Mouse (Mus musculus) hindbrain, embryonic 10.5 days (tissue): ENCODE measurements at regions not wholly inside any gene's neighbourhood (a gene's known extent, or its start where the extent isn't known, plus 50 kb on each side); places are given as distances from the start of the nearest gene placed in this dataset.

Experiments used
- DNase-seq: peaks from one replicate; pipeline ENCODE4 v3.0.0-alpha.2; 2017; ENCODE audit warnings: low spot score
- H3K27ac ChIP-seq: fragments of 300-500 bp; sonication (generic); 2 replicates; pipeline ENCODE4 v1.5.1; 2016; ENCODE audit warnings: mild to moderate bottlenecking, moderate library complexity
- H3K27me3 ChIP-seq: fragments of 300-500 bp; sonication (generic); 2 replicates; pipeline ENCODE4 v1.6.1; 2016; ENCODE audit warnings: mild to moderate bottlenecking; ENCODE audit not compliant: poor library complexity, insufficient read depth, severe bottlenecking
- H3K36me3 ChIP-seq: fragments of 300-500 bp; sonication (generic); 2 replicates; pipeline ENCODE4 v1.6.1; 2016; ENCODE audit warnings: mild to moderate bottlenecking, moderate library complexity
- H3K4me1 ChIP-seq: fragments of 300-500 bp; sonication (generic); replicated peaks from 2 replicates; pipeline ENCODE4 v1.6.1; 2016; ENCODE audit warnings: mild to moderate bottlenecking
- H3K4me3 ChIP-seq: fragments of 300-500 bp; sonication (generic); 2 replicates; pipeline ENCODE4 v1.5.1; 2016; ENCODE audit warnings: mild to moderate bottlenecking, moderate library complexity
- H3K9me3 ChIP-seq: fragments of 300-500 bp; sonication (generic); 2 replicates; pipeline ENCODE4 v1.6.1; 2016; ENCODE audit warnings: mild to moderate bottlenecking, moderate library complexity
- WGBS: fragments of 180-500 bp; shearing (Covaris S2); methylation state at CpG from one replicate; pipeline ENCODE4 v1.1.7; 2016; 5-methylcytosine and 5-hydroxymethylcytosine counted together

DNA sequence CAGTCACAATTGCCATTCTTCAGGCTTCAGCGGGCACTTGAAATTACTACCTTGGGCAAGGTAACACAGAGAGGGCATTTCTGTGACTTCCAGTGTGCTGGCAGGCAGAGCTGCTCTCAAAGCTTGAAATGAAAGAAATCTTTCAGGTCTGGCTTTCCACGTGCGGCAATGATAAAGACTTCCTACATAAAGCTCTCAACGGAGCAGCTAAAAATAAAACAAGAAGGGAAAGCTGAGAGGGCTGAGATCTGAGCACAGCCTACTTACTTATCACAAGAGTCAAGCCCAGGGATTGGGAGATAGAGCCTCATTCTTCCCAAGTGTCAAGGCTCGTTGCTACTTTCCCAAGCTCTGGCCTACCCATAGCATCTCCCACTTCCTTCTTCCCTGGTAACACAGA, 274.6 kb upstream of the Rack1 start:
- no peak overlapping the region for H3K4me3 ChIP-seq
- no peaks in the 10 kb centered on the region for H3K27me3 ChIP-seq
- 87% methylated on average over 5 of the region's 5 CpGs for WGBS
- no peaks in the 10 kb centered on the region for H3K9me3 ChIP-seq
- H3K4me1 ChIP-seq: no peaks in the 10 kb centered on the region
- no peaks in the 10 kb centered on the region for H3K36me3 ChIP-seq
- DNase-seq: no peak
- H3K27ac ChIP-seq: no peak overlapping the region

DNA sequence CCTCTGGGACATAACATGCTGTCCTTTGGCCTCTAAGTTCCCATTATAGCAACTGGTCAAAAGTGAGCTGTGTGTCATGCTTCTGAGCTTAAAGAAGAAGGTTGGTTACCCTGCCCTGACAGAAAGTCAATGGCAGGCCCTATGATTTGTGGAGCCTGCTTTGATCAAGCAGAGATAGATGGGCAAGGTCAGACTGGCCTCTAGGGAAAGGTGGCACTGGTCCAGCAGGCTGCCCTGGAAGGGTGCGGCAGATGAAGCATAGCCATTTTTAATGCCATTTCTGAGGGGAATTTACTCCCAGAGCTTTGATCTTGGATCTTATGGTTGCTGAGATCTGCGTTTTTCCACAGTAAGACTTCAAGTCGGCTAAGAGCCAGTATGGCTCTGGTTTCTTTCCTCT, 293.2 kb upstream of the Rack1 start:
- no peak for DNase-seq
- 90% methylated on average over 3 of the region's 3 CpGs for WGBS
- Histone ChIP-seq H3K4me3 (no peak overlapping the region), H3K9me3 (no peaks in the 10 kb centered on the region), H3K4me1 (peaks cover 13% of the 10 kb centered on the region), H3K36me3 (no peaks in the 10 kb centered on the region), H3K27ac (no peak overlapping the region), H3K27me3 (no peaks in the 10 kb centered on the region)

DNA sequence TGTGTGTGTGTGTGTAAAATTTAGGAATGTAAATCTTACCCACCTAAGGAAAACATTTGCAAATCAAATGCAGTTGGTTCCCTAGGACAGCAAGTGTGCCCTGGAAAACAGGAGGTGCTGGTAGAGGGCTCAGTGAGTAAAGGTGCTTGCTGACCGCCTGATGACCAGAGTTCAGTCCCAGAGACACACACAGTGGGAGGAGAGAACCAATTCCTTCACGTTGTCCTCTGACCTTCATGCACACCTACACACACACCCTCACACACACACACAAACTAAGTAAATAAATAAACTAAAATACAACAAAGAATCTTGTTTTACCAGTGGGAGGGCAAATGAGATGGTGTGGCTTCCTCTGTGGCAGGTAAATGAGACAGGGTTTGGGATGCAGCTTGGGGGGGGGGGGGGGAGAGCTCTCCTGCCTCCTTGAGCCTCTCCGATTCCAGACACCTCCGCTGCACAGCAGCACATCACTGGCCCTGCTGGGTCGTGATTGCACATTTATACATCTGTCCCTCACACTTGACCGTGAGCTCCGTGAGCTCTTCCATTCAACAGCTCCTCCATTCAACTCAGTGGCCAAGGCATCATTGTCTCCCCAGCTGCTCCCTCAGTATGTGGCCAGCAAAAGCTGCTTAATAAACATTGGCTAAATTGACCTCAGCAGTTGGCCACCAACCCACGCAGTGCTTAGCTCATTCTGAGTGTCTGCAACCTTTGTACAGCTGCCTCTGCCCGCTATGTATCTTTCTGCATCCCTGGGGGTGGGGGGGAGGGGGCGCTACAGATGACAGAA, 297.9 kb upstream of the Rack1 start:
- no peak overlapping the region for H3K27ac ChIP-seq
- H3K4me1 ChIP-seq: peaks cover 16% of the 10 kb centered on the region
- 14% methylated on average over 10 of the region's 10 CpGs for WGBS
- H3K4me3 ChIP-seq: no peak overlapping the region
- H3K27me3 ChIP-seq: no peaks in the 10 kb centered on the region
- H3K9me3 ChIP-seq: no peaks in the 10 kb centered on the region
- peak; percentile 58 for DNase-seq
- H3K36me3 ChIP-seq: no peaks in the 10 kb centered on the region

DNA sequence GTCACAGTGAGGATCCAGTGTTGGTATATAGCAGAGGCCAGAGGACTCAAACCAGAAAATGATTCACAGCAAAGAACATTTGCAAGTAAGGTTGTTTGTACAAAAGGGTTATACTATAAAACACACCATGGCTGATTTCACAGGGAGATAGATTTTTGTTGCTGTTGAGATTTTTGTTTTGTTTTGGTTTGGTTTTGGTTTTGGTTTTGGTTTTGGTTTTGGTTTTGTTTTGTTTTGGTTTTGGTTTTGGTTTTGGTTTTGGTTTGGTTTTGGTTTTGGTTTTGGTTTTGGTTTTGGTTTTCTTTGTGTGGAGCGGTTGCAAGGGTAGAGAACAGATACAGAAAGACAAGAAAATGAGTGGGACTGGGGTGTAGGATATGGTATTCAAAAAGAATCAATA, 301.1 kb upstream of the Rack1 start:
- peaks cover 16% of the 10 kb centered on the region for H3K4me1 ChIP-seq
- no peaks in the 10 kb centered on the region for H3K36me3 ChIP-seq

DNA sequence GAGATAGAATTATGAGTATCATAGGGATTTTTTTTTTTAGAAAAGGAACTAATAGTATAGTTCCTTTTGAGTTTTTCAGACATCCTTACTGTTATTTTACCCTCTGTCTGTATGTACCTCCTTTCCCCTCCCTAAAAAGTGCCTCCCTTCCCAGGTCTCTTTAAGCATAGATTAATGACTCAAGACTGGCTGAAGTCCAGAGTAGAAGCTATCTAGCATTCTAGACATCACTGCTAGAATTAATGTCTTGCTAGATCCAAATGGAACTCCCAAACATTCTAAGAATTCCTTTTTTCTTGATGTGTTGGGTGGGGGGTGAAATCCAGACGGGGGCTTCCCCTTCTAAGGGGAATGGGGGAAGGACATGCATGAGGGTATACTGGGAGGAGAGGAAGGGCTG, 311.8 kb upstream of the Rack1 start:
- no peak overlapping the region for H3K27ac ChIP-seq
- 71% methylated on average over 1 of the region's 1 CpGs for WGBS
- H3K4me3 ChIP-seq: no peak overlapping the region
- H3K9me3 ChIP-seq: no peaks in the 10 kb centered on the region
- no peak for DNase-seq
- no peaks in the 10 kb centered on the region for H3K4me1 ChIP-seq
- H3K27me3 ChIP-seq: no peaks in the 10 kb centered on the region
- no peaks in the 10 kb centered on the region for H3K36me3 ChIP-seq

More for the DNA sequence above, 301.1 kb upstream of the Rack1 start:
- WGBS: 90% methylated on average over 1 of the region's 1 CpGs
- Histone ChIP-seq H3K4me3 (no peak overlapping the region), H3K27me3 (no peaks in the 10 kb centered on the region), H3K9me3 (no peaks in the 10 kb centered on the region), H3K27ac (no peak overlapping the region)
- DNase-seq: no peak

DNA sequence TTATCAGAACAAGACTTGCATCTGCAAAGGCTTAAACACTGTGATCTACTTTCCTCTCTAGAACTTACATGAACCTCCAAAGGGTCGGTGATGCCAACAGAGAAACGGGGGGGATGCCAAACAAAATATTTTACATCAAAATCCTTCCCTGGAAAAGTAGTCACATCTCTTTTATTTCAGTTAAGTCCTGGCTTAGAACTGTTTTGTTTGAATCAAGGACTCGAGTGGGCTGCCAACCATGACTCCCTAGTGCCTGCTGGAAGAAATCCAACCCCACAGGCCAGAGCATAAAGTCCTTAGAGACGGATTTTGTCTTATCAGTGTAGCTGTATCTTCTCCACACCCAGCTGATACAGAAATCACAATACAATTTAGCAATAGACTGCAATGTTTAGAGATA, 336.1 kb upstream of the Rack1 start:
- H3K27ac ChIP-seq: no peak overlapping the region
- 84% methylated on average over 4 of the region's 4 CpGs for WGBS
- no peak overlapping the region for H3K4me3 ChIP-seq
- no peaks in the 10 kb centered on the region for H3K4me1 ChIP-seq
- DNase-seq: no peak
- H3K27me3 ChIP-seq: no peaks in the 10 kb centered on the region
- H3K9me3 ChIP-seq: no peaks in the 10 kb centered on the region
- H3K36me3 ChIP-seq: no peaks in the 10 kb centered on the region

DNA sequence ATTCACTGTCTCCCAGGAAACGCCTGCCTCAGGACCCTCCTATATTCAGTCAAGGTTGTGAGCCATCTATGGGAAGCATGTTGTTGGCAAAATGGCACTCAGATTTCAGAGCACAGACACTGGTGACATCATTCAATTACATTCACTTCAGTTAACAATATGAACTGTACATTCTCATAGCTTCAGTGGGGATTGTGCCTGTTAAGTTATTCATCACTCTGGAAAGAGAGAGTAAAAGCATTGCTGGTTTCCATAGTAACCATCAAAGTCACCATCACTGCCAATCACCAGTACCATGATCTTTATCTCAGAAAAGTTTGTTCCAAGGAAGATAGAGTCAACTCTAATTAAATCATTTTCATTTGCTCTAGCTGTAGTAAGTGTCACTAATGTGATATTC, 350.2 kb upstream of the Rack1 start:
- no peaks in the 10 kb centered on the region for H3K27me3 ChIP-seq
- DNase-seq: no peak
- WGBS: 89% methylated on average over 1 of the region's 1 CpGs
- H3K27ac ChIP-seq: no peak overlapping the region
- no peaks in the 10 kb centered on the region for H3K4me1 ChIP-seq
- H3K36me3 ChIP-seq: no peaks in the 10 kb centered on the region
- no peaks in the 10 kb centered on the region for H3K9me3 ChIP-seq
- no peak overlapping the region for H3K4me3 ChIP-seq

DNA sequence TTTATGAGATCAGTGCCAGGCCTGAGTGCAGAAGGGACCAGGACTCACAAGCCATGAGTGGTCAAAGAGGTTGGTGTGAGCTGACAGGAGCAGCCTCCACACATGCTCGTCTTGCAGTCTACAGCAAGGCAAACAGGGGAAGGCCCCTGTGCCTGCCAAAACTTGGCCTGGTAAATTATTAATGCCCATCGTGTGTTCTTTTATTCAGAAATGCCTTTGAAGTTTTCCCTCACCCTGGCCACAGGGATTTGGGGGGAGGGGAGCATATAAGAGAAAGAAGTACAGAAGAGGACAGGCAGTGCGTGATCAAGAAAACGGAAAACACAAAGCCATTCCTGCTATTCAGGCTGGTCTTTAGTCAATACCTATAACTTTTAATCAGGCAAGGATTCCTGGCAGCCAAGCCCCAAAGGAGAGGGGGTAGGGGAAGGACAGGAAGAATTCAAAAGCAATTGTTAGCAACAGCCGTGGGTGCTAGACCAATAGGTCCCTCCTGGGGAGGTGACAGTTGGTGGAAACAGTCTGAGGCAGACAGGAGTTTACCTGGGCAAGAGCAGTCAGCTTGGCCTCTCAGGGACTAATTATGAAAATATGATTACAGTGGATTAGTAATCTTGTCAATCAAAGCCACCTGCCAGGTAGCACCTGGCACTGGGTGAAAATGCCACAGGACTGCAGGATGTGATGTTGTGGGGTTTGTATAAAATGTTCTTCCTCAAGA, 357.4 kb upstream of the Rack1 start:
- WGBS: 52% methylated on average over 5 of the region's 5 CpGs
- no peak overlapping the region for H3K27ac ChIP-seq
- H3K36me3 ChIP-seq: no peaks in the 10 kb centered on the region
- no peaks in the 10 kb centered on the region for H3K9me3 ChIP-seq
- DNase-seq: no peak
- H3K4me3 ChIP-seq: no peak overlapping the region
- H3K4me1 ChIP-seq: no peaks in the 10 kb centered on the region
- no peaks in the 10 kb centered on the region for H3K27me3 ChIP-seq

DNA sequence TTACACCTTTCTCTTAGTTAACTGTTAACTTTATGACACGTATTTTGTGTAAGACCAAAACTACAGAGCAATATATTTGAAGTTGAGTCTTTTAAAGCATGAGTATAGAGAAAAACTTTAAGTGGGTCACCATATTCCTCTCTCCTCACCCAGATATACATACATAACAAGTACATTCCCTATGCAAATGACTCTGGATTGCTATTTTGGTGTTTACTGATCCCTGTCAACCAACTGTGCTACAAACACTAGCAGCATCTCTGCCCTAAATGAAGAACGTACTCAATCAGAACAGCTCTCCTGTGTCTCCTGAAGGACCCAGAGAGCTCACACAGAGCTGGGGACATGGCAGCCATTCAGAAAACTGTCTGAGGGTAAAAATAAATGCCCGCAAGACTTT, 363.4 kb upstream of the Rack1 start:
- WGBS: 86% methylated on average over 3 of the region's 3 CpGs
- Histone ChIP-seq H3K4me3 (no peak overlapping the region), H3K9me3 (no peaks in the 10 kb centered on the region), H3K27me3 (no peaks in the 10 kb centered on the region), H3K4me1 (no peaks in the 10 kb centered on the region), H3K36me3 (no peaks in the 10 kb centered on the region), H3K27ac (no peak overlapping the region)
- no peak for DNase-seq

DNA sequence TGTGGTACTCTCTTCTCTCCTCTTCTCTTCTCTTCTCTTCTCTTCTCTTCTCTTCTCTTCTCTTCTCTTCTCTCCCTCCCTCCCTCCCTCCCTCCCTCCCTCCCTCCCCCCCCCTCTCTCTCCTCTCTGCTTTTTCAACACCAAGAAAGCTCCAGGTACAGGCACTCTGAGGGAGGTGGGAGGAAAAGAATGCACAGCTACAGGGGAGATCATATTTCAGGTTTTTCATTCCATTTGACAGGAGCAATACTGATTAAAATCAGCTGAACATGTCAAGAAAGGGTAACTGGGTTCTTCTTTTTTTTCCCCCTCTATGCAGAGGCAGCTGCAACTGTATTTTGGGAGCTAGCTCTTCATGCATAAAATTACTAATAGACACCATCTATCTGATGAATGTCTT, 368.8 kb upstream of the Rack1 start:
- Histone ChIP-seq H3K27me3 (no peaks in the 10 kb centered on the region), H3K27ac (no peak overlapping the region), H3K4me3 (no peak overlapping the region), H3K4me1 (no peaks in the 10 kb centered on the region), H3K9me3 (no peaks in the 10 kb centered on the region), H3K36me3 (no peaks in the 10 kb centered on the region)
- DNase-seq: no peak

DNA sequence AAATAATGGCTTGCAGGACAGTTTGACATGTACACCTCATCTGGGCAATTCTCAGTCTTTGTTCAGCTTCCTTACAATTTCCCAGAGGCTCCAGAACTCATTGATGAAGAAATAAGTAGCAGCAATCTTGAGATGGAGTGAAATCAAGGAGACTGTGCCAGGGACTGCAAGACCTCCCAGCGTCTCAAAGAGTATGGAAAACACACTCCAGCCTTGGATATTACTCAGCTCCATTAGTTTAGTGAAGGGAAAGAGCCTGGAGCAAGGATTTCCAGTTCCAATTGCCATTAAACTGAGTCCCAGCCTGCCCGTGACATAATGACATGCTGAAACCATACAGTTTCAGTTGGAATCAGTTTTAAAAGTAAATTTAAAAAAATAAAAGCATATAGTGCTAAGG, 372.7 kb upstream of the Rack1 start:
- DNase-seq: no peak
- WGBS: 75% methylated on average over 2 of the region's 2 CpGs
- Histone ChIP-seq H3K4me3 (no peak overlapping the region), H3K9me3 (no peaks in the 10 kb centered on the region), H3K27ac (no peak overlapping the region), H3K36me3 (no peaks in the 10 kb centered on the region), H3K4me1 (no peaks in the 10 kb centered on the region), H3K27me3 (no peaks in the 10 kb centered on the region)

DNA sequence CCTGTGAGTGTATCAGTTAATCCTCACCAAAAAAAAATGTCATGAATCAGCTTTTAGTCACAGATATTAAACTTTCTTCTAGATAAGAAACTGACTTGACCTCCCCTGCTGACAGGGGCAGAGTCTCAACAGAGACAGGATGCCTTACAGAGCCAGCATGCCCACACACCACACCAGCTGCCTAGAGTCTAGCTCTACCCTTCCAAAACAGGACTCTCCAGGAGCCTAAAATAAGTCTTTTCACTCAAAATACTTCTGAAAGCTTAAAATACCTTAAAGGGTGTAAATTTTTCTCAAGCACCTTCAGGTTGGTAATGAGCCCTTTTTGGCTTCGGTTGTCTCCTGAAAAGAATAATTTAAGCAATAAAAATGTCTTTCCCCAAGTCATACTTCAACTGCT, 373.7 kb upstream of the Rack1 start:
- Histone ChIP-seq H3K27me3 (no peaks in the 10 kb centered on the region), H3K4me3 (no peak overlapping the region), H3K9me3 (no peaks in the 10 kb centered on the region), H3K4me1 (no peaks in the 10 kb centered on the region), H3K36me3 (no peaks in the 10 kb centered on the region), H3K27ac (no peak overlapping the region)
- WGBS: 92% methylated on average over 1 of the region's 1 CpGs
- no peak for DNase-seq

DNA sequence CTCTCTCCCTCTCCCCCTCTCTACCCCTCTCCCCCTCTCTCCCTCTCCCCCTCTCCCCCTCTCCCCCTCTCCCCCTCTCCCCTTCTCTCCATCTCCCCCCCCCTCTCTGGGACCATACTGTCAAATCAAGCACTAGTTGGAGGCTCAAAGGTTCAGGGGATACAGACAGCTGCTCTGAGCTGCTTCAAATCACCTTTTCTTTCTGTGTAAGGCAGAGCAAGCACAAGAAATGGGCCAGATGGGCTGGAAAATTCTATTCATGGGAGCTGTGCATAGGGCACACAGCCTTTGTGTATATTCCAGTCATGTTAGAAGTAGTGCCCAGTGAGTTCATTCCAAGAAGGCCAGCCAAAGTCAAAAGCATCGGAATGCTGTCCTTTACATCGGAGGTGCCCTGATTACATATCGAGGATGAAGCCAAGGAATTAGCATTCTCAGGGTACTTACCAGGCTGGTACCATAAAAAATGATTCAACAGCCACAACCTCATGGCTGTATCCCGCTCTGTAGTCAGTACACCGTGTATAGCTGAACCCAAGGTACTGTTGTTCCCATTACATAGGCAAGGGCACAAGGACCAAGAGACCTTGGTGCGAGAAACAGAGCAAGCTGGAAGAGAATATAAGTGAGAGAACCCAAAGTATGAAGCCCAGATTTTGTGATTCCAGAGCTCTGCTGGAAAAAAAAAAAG, 381.9 kb upstream of the Rack1 start:
- H3K36me3 ChIP-seq: no peaks in the 10 kb centered on the region
- no peaks in the 10 kb centered on the region for H3K27me3 ChIP-seq
- H3K27ac ChIP-seq: no peak overlapping the region
- 0 out of 2 replicates have a peak, but pooled peaks cover 3% of the 10 kb centered on the region for H3K4me1 ChIP-seq
- H3K4me3 ChIP-seq: no peak overlapping the region
- DNase-seq: no peak
- 81% methylated on average over 6 of the region's 6 CpGs for WGBS
- H3K9me3 ChIP-seq: no peaks in the 10 kb centered on the region
